Mouse (Mus musculus): ENCODE data around the gene Polg. TPM values are rescaled to one million over a fixed set of nuclear protein-coding genes. Genes with fewer than 3 reads are reported as not detected.

The Polg gene
- total RNA-seq, 2 experiments from 2014 or later = 56.9 to 57.3 TPM

- DNase-seq (ENCODE audit: low spot score) = no peak
- intact Hi-C loops (cut with DNase I) = loop anchor here (5.0 to 10.0 kb wide), 4 partner anchors 77 to 325 kb away; partner anchors contain the start of genes Abhd2, Fanci and Mfge8
Observed at GRCm38 (mm10) chr7:79469766-79470165, 3.6 kb upstream of the Polg start.

GRCm38 (mm10) chr7:79468994-79469393 is 2.8 kb upstream of the Polg start:
- no peak for DNase-seq (ENCODE audit: low spot score)
- intact Hi-C loops (cut with DNase I) = loop anchor here (5.0 to 10.0 kb wide), 3 partner anchors 77 to 324 kb away; partner anchors contain the start of genes Abhd2, Fanci and Mfge8

DNA sequence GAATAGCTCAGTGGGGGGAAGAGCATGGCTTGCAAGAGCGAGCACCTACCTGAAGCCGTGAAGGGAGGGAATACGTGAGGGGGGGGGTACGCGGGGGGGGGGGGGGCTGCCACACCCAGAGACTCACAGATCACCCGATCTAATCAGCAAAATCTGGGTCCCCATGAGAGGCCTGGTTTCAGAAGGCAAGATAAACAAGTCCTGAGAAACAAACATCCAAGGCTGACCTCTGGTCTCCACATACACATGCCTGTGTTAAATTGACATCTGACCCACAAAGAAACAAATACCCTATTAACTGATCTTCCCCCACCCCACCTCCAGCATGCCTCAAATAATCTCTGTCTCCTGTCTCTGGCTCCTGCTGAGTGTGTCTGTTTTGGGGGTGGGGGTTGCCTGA is 1.8 kb upstream of the Polg start:
- intact Hi-C loops (cut with DNase I) = loop anchor here (5.0 to 10.0 kb wide), 3 partner anchors 76 to 323 kb away; partner anchors contain the start of genes Abhd2, Fanci and Mfge8
- DNase-seq (ENCODE audit: low spot score) = no peak

GRCm38 (mm10) chr7:79465461-79466044 is 609 bp downstream of the Polg start:
- DNase-seq (ENCODE audit: low spot score) = no peak
- intact Hi-C loops (cut with DNase I) = loop anchor here (5.0 to 10.0 kb wide), 3 partner anchors 73 to 321 kb away; partner anchors contain the start of genes Abhd2, Fanci and Mfge8

- no peak for DNase-seq (ENCODE audit: low spot score)
- intact Hi-C loops (cut with DNase I) = loop anchor here (5.0 to 10.0 kb wide), 3 partner anchors 73 to 320 kb away; partner anchors contain the start of genes Abhd2, Fanci and Mfge8
Observed at GRCm38 (mm10) chr7:79464776-79465420, 1.3 kb downstream of the Polg start.

DNA sequence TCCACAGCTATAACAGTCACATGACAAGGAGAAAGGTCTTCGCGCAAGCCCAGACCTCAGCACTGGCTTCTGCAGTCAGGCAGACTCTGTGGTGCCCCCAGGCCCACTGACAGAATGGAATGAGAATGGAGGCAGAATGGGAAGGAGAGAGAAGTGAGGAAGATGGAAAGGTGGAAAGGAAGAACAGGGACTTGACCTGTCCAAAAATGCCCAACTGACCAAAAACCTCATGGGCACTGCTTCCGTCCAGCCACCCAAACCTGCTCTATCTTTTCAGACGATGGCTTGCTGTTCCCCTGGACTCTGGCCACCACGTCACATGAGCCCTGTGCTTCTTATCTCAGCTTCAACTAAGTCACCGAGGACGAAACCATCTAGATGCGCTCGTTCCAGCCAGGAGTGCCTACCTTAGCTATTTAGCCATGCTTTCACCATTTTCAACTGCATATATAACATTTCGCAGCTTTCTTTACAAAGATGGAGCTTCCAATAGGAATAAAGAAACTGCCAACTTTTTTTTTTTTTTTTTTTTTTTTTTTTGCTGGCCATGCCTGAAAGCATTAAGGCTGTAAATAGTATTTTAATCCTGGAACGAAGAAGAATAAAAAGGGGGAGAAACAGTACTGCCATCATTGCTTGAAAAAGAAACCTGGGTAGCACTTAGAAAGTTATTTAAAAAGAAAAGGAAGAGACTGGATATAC is 2.6 kb downstream of the Polg start:
- DNase-seq (ENCODE audit: low spot score) = no peak
- intact Hi-C loops (cut with DNase I) = loop anchor here (10.0 kb wide), 2 partner anchors 189 to 319 kb away; partner anchors contain the start of genes Abhd2 and Mfge8

DNA sequence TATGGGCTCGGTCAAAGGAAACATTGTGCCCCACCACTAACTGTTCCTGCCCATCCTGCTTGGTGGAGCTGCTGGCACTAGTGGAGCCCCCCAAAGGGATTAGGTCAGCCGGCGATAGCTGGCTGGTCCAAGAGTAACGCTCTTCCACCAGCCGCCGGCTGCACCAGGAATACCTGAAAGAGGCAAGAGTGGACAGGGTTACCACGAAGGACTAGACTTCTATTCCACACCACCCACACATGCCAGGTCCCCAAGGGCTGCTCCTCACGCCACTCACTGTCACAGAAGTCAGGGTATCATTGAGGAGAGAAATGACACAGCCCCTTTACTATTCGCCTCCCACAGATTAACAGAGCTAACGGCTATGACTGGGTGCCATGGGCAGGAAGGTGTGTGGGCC is 4.4 kb downstream of the Polg start:
- intact Hi-C loops (cut with DNase I) = loop anchor here (10.0 kb wide), 2 partner anchors 187 to 317 kb away; partner anchors contain the start of genes Abhd2 and Mfge8
- no peak for DNase-seq (ENCODE audit: low spot score)

- no peak for DNase-seq (ENCODE audit: low spot score)
- intact Hi-C loops (cut with DNase I) = no loop called here
Observed at GRCm38 (mm10) chr7:79447486-79447885, 18.7 kb downstream of the Polg start.

- intact Hi-C loops (cut with DNase I) = no loop called here
- no peak for DNase-seq (ENCODE audit: low spot score)
Observed at GRCm38 (mm10) chr7:79447048-79447447, 19.1 kb downstream of the Polg start.

- intact Hi-C loops (cut with DNase I) = no loop called here
- DNase-seq (ENCODE audit: low spot score) = no peak
Observed at GRCm38 (mm10) chr7:79440035-79440434, 26.1 kb downstream of the Polg start.

DNA sequence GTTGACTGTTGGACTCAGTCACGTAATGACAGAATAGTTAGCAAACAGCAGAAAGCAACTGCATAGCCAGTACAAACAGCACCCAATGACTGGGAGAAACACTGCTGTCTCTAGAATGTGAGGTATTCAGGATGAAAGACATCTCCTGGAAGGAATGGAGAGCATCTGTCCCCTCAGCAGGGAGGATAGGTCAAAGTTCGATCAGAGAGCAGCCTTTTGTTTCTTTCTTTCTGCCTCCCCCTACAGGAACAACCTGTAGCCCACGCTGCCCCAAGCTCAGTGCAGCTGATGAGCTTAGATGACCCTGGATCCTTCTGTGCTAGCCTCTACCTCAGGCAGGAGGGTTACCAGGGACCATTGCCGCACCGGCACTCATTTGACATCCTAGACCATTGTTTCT is 37.9 kb downstream of the Polg start:
- intact Hi-C loops (cut with DNase I) = no loop called here

GRCm38 (mm10) chr7:79425804-79426203 is 40.4 kb downstream of the Polg start:
- intact Hi-C loops (cut with DNase I) = no loop called here
- no peak for DNase-seq (ENCODE audit: low spot score)

More for the DNA sequence above, 37.9 kb downstream of the Polg start:
- no peak for DNase-seq (ENCODE audit: low spot score)

- DNase-seq (ENCODE audit: low spot score) = no peak
- intact Hi-C loops (cut with DNase I) = no loop called here
Observed at GRCm38 (mm10) chr7:79422876-79423275, 43.3 kb downstream of the Polg start.

GRCm38 (mm10) chr7:79419950-79420349 is 46.2 kb downstream of the Polg start:
- intact Hi-C loops (cut with DNase I) = no loop called here
- DNase-seq (ENCODE audit: low spot score) = no peak

- intact Hi-C loops (cut with DNase I) = no loop called here
- no peak for DNase-seq (ENCODE audit: low spot score)
Observed at GRCm38 (mm10) chr7:79414449-79415375, 51.5 kb downstream of the Polg start.

DNA sequence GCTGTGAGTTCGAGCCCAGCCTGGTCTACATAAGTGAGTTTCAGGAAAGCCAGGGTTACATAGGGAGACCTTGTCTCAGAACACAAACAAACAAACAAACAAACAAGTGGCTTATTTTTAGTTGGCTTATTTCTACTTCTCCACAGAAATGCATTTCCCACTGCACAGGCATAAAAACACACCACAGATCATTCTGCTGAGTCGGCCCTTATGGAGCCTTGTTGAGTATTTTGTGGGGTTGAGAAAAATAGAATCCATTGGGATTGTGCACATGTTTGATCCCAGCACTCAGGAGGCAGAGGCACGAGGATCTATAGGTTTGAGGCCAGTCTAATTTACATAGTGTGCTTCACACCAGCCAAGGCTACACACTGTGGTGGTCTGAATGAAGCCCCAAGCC is 65.9 kb downstream of the Polg start:
- DNase-seq (ENCODE audit: low spot score) = no peak
- intact Hi-C loops (cut with DNase I) = no loop called here

GRCm38 (mm10) chr7:79398971-79399370 is 67.2 kb downstream of the Polg start:
- intact Hi-C loops (cut with DNase I) = no loop called here
- no peak for DNase-seq (ENCODE audit: low spot score)

DNA sequence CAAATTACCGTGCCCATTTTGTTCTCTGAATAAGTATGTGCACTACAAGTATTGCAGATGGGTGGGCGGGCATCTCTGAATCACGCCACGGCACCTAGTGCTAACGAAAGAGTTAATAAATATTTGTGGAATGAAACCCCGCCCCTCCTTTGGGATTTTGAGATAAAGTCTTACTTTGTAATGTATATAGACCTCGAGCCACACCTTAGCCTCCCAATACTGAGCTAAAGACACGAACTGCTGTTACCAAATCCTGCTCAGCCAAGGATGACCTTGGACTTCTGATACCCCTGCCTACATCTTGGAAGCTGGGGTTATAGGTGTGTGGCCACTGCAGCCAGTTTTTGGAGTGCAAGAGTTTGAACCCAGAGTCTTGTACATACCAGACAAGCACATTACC is 67.7 kb downstream of the Polg start:
- intact Hi-C loops (cut with DNase I) = no loop called here
- DNase-seq (ENCODE audit: low spot score) = no peak

DNA sequence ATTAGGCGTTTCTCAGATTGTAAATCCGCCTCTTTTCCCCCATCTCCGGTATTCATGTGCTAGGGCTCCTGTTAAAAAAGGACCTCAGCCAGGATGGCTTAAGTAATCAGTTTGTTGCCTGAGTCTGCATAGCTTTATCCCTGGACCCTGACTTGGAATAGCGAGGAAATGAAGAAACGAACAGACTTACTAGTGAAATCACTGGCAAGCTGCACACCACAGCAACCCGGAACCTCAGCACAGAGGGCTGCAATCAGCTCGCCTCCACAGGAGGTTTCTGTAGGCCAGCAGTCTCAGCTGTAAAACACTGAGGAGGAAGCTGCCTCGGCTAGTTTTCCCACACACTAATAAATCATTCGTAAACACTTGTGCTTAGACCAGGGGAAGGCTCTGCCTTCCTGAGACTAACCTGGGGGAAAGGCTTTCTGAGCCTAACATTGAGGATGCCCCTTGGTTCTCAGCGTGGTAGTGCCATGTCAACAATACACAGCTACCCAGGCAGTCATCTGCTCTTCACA is 68.7 kb downstream of the Polg start:
- DNase-seq (ENCODE audit: low spot score) = no peak
- intact Hi-C loops (cut with DNase I) = no loop called here
